Mouse (Mus musculus): ENCODE measurements at regions not wholly inside any gene's neighbourhood (a gene's known extent, or its start where the extent isn't known, plus 50 kb on each side); places are given as distances from the start of the nearest gene placed in this dataset.

DNA sequence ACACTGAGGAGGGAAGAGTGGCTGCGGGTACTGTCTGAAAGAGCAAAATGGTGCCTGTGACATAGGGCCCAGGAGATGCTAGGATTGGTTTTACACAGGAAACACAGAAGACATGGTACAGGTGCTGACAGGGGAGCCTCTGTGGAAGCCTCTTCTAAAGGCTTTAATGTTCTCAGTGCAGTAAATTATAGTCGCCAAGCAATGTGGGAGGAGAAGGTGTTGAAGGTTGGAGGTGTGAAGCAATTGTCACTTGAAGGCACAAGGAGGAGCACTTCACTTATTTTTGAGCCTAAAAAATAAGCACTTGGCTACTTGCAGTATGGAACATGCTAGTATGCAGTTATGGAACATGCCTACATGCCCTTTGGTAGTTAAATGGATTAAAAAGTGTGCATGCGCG lies 283.6 kb upstream of the Pkdcc start:
- Histone ChIP-seq H3K27me3 (ENCODE audit: control insufficient read depth, insufficient read depth, low read length) (no peaks in the 10 kb centered on the region), H3K4me3 (replicated peaks; ENCODE audit: low read length) (no peak overlapping the region), H3K27ac (no peak overlapping the region), H3K4me1 (replicated peaks; ENCODE audit: control insufficient read depth, insufficient read depth, low read length) (peaks cover 7% of the 10 kb centered on the region; the same call in 1 of the 2 replicates), H3K36me3 (replicated peaks; ENCODE audit: control insufficient read depth, insufficient read depth) (no peaks in the 10 kb centered on the region), H3K4me2 (replicated peaks) (no peak overlapping the region), H3K9me3 (ENCODE audit: control insufficient read depth, low read length) (no peaks in the 10 kb centered on the region), H3K9ac (no peak overlapping the region)
- DNase-seq (ENCODE audit: low spot score) (no peak), ATAC-seq (ENCODE audit: low FRiP score) (no peak)
- WGBS, result 98% methylated on average over 4 of the region's 4 CpGs

GRCm38 (mm10) chr17:82936836-82937235 lies 278.3 kb upstream of the Pkdcc start:
- Histone ChIP-seq H3K27me3 (ENCODE audit: control insufficient read depth, insufficient read depth, low read length) (no peaks in the 10 kb centered on the region), H3K4me2 (replicated peaks) (no peak overlapping the region), H3K9me3 (ENCODE audit: control insufficient read depth, low read length) (no peaks in the 10 kb centered on the region), H3K4me1 (replicated peaks; ENCODE audit: control insufficient read depth, insufficient read depth, low read length) (no peaks in the 10 kb centered on the region), H3K9ac (no peak overlapping the region), H3K36me3 (replicated peaks; ENCODE audit: control insufficient read depth, insufficient read depth) (no peaks in the 10 kb centered on the region), H3K27ac (no peak overlapping the region), H3K4me3 (replicated peaks; ENCODE audit: low read length) (no peak overlapping the region)
- no peak for ATAC-seq (ENCODE audit: low FRiP score)
- no peak for DNase-seq (ENCODE audit: low spot score)
- 70% methylated on average over 3 of the region's 3 CpGs for WGBS

GRCm38 (mm10) chr17:82946083-82946482 lies 269.0 kb upstream of the Pkdcc start:
- H3K36me3 ChIP-seq (replicated peaks; ENCODE audit: control insufficient read depth, insufficient read depth), result no peaks in the 10 kb centered on the region
- no peaks in the 10 kb centered on the region for H3K27me3 ChIP-seq (ENCODE audit: control insufficient read depth, insufficient read depth, low read length)
- ATAC-seq (ENCODE audit: low FRiP score) (no peak), DNase-seq (ENCODE audit: low spot score) (no peak)
- no peak overlapping the region for H3K9ac ChIP-seq
- H3K27ac ChIP-seq, result no peak overlapping the region
- WGBS, result 73% methylated on average over 4 of the region's 4 CpGs
- H3K4me2 ChIP-seq (replicated peaks), result no peak overlapping the region
- H3K9me3 ChIP-seq (ENCODE audit: control insufficient read depth, low read length), result no peaks in the 10 kb centered on the region
- H3K4me1 ChIP-seq (replicated peaks; ENCODE audit: control insufficient read depth, insufficient read depth, low read length), result no peaks in the 10 kb centered on the region
- H3K4me3 ChIP-seq (replicated peaks; ENCODE audit: low read length), result no peak overlapping the region

DNA sequence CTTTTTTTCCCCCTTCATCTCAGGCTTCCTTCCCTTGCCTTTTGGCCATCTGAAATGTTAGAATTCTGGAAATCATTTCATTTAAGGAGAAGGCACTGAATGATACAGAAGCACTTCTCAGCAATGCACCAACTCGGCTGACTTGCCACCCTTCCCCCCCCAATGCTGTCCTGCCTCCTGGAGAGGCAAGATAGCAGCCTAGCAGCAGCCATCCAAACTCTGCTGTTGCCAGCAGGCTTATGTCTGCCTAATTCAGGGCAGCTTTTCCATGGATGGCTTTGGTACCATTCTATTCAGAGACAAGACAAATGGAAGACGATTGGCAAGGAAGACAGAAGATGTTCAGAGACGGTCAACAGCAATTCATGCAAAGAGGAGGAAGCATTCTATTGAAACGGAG lies 265.3 kb upstream of the Pkdcc start:
- WGBS, result 25% methylated on average over 4 of the region's 4 CpGs
- DNase-seq (ENCODE audit: low spot score), result no peak
- ATAC-seq (ENCODE audit: low FRiP score), result no peak

DNA sequence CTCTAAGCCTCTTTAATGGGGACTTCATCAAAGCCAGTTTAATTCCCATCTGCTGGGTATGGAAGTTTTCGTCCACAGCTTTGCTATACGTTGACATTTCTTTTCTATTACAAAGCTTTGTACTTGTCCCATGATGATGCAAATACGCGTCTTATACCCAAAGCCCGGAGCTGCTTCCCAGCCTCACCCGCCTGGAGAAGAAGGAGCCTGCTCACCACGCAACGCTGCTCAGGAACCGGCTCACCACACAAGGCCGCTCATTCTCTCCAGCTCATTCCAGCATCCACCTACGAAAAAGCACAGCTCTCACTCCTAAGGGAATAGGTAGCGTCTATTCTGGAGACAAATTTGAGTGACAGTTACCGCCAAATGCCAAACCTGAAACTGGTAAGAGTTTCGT lies 264.8 kb upstream of the Pkdcc start:
- no peak for ATAC-seq (ENCODE audit: low FRiP score)
- no peak overlapping the region for H3K4me3 ChIP-seq (replicated peaks; ENCODE audit: low read length)
- no peaks in the 10 kb centered on the region for H3K9me3 ChIP-seq (ENCODE audit: control insufficient read depth, low read length)
- WGBS, result 65% methylated on average over 14 of the region's 14 CpGs
- no peaks in the 10 kb centered on the region for H3K27me3 ChIP-seq (ENCODE audit: control insufficient read depth, insufficient read depth, low read length)
- no peak for DNase-seq (ENCODE audit: low spot score)
- H3K4me2 ChIP-seq (replicated peaks), result no peak overlapping the region
- H3K9ac ChIP-seq, result no peak overlapping the region
- no peaks in the 10 kb centered on the region for H3K36me3 ChIP-seq (replicated peaks; ENCODE audit: control insufficient read depth, insufficient read depth)
- no peak overlapping the region for H3K27ac ChIP-seq
- H3K4me1 ChIP-seq (replicated peaks; ENCODE audit: control insufficient read depth, insufficient read depth, low read length), result no peaks in the 10 kb centered on the region

More for the DNA sequence above, 265.3 kb upstream of the Pkdcc start:
- H3K36me3 ChIP-seq (replicated peaks; ENCODE audit: control insufficient read depth, insufficient read depth), result no peaks in the 10 kb centered on the region
- no peak overlapping the region for H3K9ac ChIP-seq
- H3K9me3 ChIP-seq (ENCODE audit: control insufficient read depth, low read length), result no peaks in the 10 kb centered on the region
- H3K4me1 ChIP-seq (replicated peaks; ENCODE audit: control insufficient read depth, insufficient read depth, low read length), result no peaks in the 10 kb centered on the region
- H3K4me3 ChIP-seq (replicated peaks; ENCODE audit: low read length), result no peak overlapping the region
- H3K27me3 ChIP-seq (ENCODE audit: control insufficient read depth, insufficient read depth, low read length), result no peaks in the 10 kb centered on the region
- H3K4me2 ChIP-seq (replicated peaks), result no peak overlapping the region
- no peak overlapping the region for H3K27ac ChIP-seq

DNA sequence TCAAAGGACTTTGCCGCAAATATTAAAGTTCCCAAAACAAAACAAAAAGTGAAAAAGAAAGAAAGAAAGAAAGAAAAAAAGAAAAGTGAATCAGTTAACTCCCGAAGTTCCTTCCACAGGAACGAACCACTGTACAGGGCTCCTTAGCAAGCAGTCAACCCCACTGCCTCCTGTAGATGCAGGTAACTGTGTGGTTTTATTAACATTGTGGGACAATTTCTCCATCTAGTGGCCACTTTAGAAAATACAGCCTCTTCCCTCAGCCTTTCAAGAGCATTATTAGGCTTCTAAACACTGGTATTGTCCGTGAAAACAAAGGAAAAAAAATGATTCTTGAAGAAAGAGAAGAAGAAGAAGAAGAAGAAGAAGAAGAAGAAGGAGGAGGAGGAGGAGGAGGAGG lies 257.7 kb upstream of the Pkdcc start:
- H3K27ac ChIP-seq, result no peak overlapping the region
- no peaks in the 10 kb centered on the region for H3K4me1 ChIP-seq (replicated peaks; ENCODE audit: control insufficient read depth, insufficient read depth, low read length)
- no peaks in the 10 kb centered on the region for H3K9me3 ChIP-seq (ENCODE audit: control insufficient read depth, low read length)
- H3K27me3 ChIP-seq (ENCODE audit: control insufficient read depth, insufficient read depth, low read length), result no peaks in the 10 kb centered on the region
- ATAC-seq (ENCODE audit: low FRiP score) (peak; percentile 66; the same call in 1 of the 2 replicates), DNase-seq (ENCODE audit: low spot score) (peak; percentile 95)
- no peaks in the 10 kb centered on the region for H3K36me3 ChIP-seq (replicated peaks; ENCODE audit: control insufficient read depth, insufficient read depth)
- H3K4me3 ChIP-seq (replicated peaks; ENCODE audit: low read length), result no peak overlapping the region
- H3K4me2 ChIP-seq (replicated peaks), result no peak overlapping the region
- H3K9ac ChIP-seq, result no peak overlapping the region
- WGBS, result 42% methylated on average over 4 of the region's 4 CpGs

- Histone ChIP-seq H3K4me3 (replicated peaks; ENCODE audit: low read length) (no peak overlapping the region), H3K9ac (no peak overlapping the region), H3K27ac (no peak overlapping the region), H3K36me3 (replicated peaks; ENCODE audit: control insufficient read depth, insufficient read depth) (no peaks in the 10 kb centered on the region), H3K4me2 (replicated peaks) (no peak overlapping the region), H3K27me3 (ENCODE audit: control insufficient read depth, insufficient read depth, low read length) (no peaks in the 10 kb centered on the region), H3K9me3 (ENCODE audit: control insufficient read depth, low read length) (no peaks in the 10 kb centered on the region), H3K4me1 (replicated peaks; ENCODE audit: control insufficient read depth, insufficient read depth, low read length) (no peaks in the 10 kb centered on the region)
- no peak for ATAC-seq (ENCODE audit: low FRiP score)
- WGBS, result 77% methylated on average over 3 of the region's 3 CpGs
- no peak for DNase-seq (ENCODE audit: low spot score)
These were observed 251.7 kb upstream of the Pkdcc start for GRCm38 (mm10) chr17:82963374-82963773.

GRCm38 (mm10) chr17:82999710-83000109 lies 215.4 kb upstream of the Pkdcc start:
- no peaks in the 10 kb centered on the region for H3K36me3 ChIP-seq (replicated peaks; ENCODE audit: control insufficient read depth, insufficient read depth)
- H3K27me3 ChIP-seq (ENCODE audit: control insufficient read depth, insufficient read depth, low read length), result no peaks in the 10 kb centered on the region
- no peak for DNase-seq (ENCODE audit: low spot score)
- 73% methylated on average over 10 of the region's 10 CpGs for WGBS
- H3K4me2 ChIP-seq (replicated peaks), result no peak overlapping the region
- no peak overlapping the region for H3K9ac ChIP-seq
- ATAC-seq (ENCODE audit: low FRiP score), result no peak
- H3K4me3 ChIP-seq (replicated peaks; ENCODE audit: low read length), result no peak overlapping the region
- no peaks in the 10 kb centered on the region for H3K9me3 ChIP-seq (ENCODE audit: control insufficient read depth, low read length)
- no peak overlapping the region for H3K27ac ChIP-seq
- H3K4me1 ChIP-seq (replicated peaks; ENCODE audit: control insufficient read depth, insufficient read depth, low read length), result no peaks in the 10 kb centered on the region

DNA sequence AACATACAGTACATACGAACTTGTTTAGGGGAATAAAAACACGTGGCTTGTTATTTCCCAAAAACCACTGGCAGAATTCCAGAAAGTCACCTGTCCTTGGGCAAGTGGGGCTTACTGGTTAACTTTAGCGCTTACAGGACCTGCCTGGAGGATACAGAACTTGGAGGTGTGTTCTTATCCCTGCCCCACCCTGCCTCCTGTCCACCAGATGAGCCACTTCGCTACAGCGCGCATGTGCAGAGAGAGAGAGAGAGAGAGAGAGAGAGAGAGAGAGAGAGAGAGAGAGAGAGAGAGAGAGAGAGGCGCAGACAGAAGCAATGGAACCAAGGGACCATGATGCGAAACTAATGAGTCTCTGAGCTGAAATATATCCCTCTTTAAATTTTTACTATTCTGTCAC lies 214.7 kb upstream of the Pkdcc start:
- 66% methylated on average over 8 of the region's 8 CpGs for WGBS
- no peak overlapping the region for H3K9ac ChIP-seq
- no peaks in the 10 kb centered on the region for H3K36me3 ChIP-seq (replicated peaks; ENCODE audit: control insufficient read depth, insufficient read depth)
- no peak overlapping the region for H3K4me3 ChIP-seq (replicated peaks; ENCODE audit: low read length)
- H3K4me2 ChIP-seq (replicated peaks), result no peak overlapping the region
- no peak overlapping the region for H3K27ac ChIP-seq
- ATAC-seq (ENCODE audit: low FRiP score), result no peak
- no peaks in the 10 kb centered on the region for H3K4me1 ChIP-seq (replicated peaks; ENCODE audit: control insufficient read depth, insufficient read depth, low read length)
- no peaks in the 10 kb centered on the region for H3K27me3 ChIP-seq (ENCODE audit: control insufficient read depth, insufficient read depth, low read length)
- no peak for DNase-seq (ENCODE audit: low spot score)
- no peaks in the 10 kb centered on the region for H3K9me3 ChIP-seq (ENCODE audit: control insufficient read depth, low read length)

- 20% methylated on average over 2 of the region's 2 CpGs for WGBS
These were observed 213.5 kb upstream of the Pkdcc start for GRCm38 (mm10) chr17:83001567-83001966.

More at GRCm38 (mm10) chr17:83001567-83001966, 213.5 kb upstream of the Pkdcc start:
- no peak overlapping the region for H3K4me3 ChIP-seq (replicated peaks; ENCODE audit: low read length)
- peak; percentile 80; the same call in 1 of the 2 replicates for ATAC-seq (ENCODE audit: low FRiP score)
- peak; percentile 80 for DNase-seq (ENCODE audit: low spot score)
- H3K27ac ChIP-seq, result no peak overlapping the region
- no peaks in the 10 kb centered on the region for H3K4me1 ChIP-seq (replicated peaks; ENCODE audit: control insufficient read depth, insufficient read depth, low read length)
- no peaks in the 10 kb centered on the region for H3K36me3 ChIP-seq (replicated peaks; ENCODE audit: control insufficient read depth, insufficient read depth)
- no peaks in the 10 kb centered on the region for H3K27me3 ChIP-seq (ENCODE audit: control insufficient read depth, insufficient read depth, low read length)
- H3K9ac ChIP-seq, result no peak overlapping the region
- no peaks in the 10 kb centered on the region for H3K9me3 ChIP-seq (ENCODE audit: control insufficient read depth, low read length)
- H3K4me2 ChIP-seq (replicated peaks), result no peak overlapping the region

All from hindbrain, embryonic 14.5 days (tissue).